Mouse (Mus musculus): ENCODE results near the gene Obox8.

Gene Obox8

DNA sequence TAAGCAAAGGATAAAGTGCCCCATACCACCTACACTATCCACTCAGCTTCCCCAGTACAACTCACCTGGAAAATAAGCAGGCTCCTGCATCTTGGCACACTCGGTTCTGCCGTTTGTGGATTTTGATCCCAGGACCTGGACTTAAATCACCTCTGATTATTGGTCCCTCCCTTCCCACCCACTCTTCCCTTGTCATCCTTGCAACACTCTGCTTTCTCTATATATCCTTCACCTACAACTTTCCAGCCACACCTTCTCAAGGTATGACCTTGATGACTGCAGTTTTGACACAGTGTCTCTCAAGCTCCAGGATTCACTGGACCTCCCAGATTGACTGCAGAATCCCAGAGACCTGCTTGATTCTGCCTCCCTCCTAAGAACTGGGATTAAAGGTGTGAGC is at the start of gene Obox8:
Gene Obox8 (minus strand): TSS at position 101 of the 400 bp plus-strand sequence.
- DNase-seq: no peak

DNA sequence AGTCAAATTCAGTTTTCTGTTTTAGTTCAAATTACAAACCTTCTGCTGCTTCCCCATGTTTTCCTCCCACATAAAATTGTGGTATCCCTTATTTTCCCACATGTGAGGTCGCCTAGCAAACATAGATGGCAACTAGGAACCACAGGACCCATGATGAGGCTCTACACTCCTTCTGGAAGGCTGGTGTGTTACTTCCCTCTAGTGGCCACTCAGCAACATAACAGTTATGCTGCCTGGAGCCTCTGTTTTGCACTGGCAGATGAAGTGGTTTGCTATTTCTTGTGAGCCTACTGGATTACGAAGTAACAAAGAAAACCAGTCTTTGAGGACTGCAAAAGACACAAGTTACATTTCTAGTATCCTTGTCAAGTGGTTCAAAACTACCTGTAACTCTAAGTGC is 16.1 kb downstream of the Obox8 start:
- no peak for DNase-seq

DNA sequence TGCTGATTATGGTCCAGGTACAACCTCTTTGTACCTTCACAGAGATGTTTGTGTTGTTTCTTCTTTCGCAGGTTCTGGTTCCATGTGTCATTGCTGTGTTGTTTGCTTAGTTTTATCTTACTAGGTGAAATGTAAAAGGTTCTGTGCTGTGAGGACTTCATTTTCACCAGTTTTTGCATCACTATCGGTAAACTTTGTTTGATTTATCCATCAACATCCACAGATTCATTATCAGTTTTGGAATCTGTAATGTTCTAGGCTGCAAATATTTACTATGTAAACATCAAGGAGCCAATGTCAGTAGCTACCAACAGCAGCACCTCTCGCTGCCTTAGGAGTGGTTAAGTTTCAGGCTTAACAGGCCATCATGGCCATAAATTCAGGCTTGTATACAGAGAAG is 24.7 kb downstream of the Obox8 start:
- no peak for DNase-seq

DNA sequence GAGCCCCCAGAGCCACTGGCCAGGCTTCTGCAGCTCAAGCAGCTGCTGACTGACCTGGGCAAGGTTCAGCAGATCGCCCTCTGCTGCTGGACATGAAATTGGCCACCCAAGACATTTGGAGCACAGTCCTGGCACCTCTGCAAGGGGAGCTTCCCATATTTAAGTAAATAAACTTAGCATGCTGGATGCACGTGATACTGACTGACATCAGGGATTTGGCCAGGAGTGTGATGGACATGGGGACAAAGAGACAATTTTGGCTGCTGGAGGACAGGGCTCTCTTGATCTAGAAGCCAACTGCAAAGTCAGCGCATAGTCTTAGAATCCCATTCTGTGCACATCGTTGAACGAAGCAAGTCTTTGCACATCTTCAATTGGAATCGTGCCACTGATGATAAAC is 25.8 kb downstream of the Obox8 start:
- DNase-seq: no peak
